Mouse (Mus musculus): ENCODE results near the gene Rps18.
"Not testable (repeated sequence)": the region's sequence is repeated elsewhere in the genome, so short reads cannot be mapped to it uniquely, and the experiment has no call there.

Gene Rps18

GRCm38 (mm10) chr17:33904835-33905234, 51.0 kb downstream of the Rps18 start, which contains the start of gene Platr17:
TSS of gene Platr17 (plus strand) at chr17:33905135.
- not testable (repeated sequence) for DNase-seq (ENCODE audit: low spot score)

GRCm38 (mm10) chr17:33903911-33904651, 51.7 kb downstream of the Rps18 start:
- DNase-seq (ENCODE audit: low spot score): not testable (repeated sequence)

GRCm38 (mm10) chr17:33902491-33902890, 53.3 kb downstream of the Rps18 start:
- no peak for DNase-seq (ENCODE audit: low spot score)

- no peak for DNase-seq (ENCODE audit: low spot score)
Observed at GRCm38 (mm10) chr17:33902079-33902478, 53.7 kb downstream of the Rps18 start.
